Mouse (Mus musculus): ENCODE results near the gene Psd.

Psd gene

GRCm38 (mm10) chr19:46338942-46339286 is 12.0 kb upstream of the Psd start:
- no peak for DNase-seq (ENCODE audit: low spot score in 2 of 2)

GRCm38 (mm10) chr19:46338331-46338936 is 11.5 kb upstream of the Psd start, which contains the start of gene Cuedc2:
Gene Cuedc2 (minus strand): TSS chr19:46338702.
- peak; percentile 96 to 98 for DNase-seq (ENCODE audit: low spot score in 2 of 2)

DNA sequence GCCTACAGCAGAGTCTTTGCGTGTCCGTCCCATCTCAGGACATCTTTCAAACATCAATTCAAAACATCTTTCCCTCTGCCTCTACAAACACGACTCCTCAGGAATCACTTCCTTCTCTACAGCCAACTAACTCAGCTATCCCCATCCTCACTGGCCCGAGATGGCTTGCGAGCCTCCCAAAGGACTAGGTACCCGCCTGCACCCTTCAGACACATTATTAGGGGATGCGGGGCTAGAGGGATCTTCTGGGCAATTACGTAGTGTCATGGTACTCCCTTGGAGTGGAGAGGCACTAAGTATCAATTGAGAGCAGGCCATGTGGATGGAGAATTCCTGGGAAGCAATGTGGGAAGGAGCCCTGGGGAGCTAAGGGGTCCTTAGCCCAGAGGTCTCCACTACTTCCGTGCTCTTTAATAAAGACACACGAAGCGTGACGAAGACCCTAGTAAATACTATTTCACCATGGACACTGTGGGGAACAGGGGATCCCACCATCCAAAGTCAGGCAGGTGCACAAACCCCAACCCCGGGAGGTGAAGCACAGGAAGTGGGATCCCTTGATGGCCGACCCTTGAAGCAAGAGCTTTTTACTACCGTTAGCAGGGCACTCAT is 10.9 kb upstream of the Psd start:
- no peak for DNase-seq (ENCODE audit: low spot score in 2 of 2)

GRCm38 (mm10) chr19:46333906-46334305 is 7.0 kb upstream of the Psd start:
- no peak for DNase-seq (ENCODE audit: low spot score in 2 of 2)

GRCm38 (mm10) chr19:46332721-46333339 is 5.9 kb upstream of the Psd start:
- no peak for DNase-seq (ENCODE audit: low spot score in 2 of 2)

DNA sequence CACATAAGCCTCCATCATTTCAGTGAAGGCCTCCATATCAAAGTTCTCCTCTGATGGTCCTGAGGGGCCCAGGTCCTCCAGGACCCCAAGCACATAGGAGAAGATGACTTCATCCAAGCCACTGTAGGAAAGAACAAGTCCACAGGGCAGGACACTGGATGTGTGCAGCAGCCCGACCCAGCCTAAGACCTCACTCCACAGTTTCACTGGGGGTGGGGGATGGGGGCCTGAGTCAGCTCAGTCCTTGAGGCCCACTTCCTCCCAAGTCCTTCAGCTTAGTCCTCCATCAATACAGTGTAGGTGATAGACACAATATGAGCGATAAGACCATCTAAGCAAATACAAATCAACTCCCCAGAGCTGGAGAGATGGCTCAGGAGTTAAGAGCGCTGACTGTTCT is 5.0 kb upstream of the Psd start:
- no peak for DNase-seq (ENCODE audit: low spot score in 2 of 2)

DNA sequence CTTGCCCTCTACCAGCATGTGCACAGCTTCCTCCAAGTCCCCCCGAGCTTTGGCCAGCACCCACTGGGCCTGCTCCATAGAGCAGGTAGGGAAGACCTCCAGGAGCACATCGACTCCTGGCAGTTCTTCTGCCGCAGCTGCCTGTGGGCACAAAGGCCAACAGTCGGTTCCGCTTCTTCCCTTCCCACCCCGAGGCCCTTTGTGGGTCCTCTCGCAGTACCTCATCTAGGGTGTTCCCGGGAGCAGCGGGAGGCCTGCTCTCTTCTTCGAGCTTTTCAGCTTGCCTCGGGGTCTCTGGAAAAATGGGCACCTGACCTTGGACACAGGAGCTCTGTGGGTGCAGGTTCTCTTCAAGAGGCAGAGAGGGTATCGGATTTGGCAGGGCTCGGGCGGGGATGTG is 4.4 kb upstream of the Psd start:
- no peak for DNase-seq (ENCODE audit: low spot score in 2 of 2)

DNA sequence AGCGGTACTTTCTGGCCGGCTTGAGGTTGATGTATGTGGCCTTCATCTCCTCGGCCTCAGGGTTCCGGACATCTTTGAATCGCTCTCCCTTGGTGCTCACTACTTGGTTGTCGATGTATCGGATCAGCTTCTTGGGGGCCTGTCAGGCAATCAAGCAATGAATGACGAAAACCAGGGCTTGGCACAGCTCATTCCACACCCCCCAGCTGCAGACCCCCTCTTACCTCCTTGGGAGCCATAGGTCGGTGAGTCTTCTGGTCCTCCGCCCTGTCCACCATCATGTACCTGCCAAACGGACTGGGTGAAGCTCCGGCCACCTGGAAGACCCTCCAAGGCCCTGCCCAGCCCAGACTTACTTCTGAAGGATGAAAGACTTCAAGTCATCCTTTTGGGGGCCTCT is 3.7 kb upstream of the Psd start:
- no peak for DNase-seq (ENCODE audit: low spot score in 2 of 2)

GRCm38 (mm10) chr19:46329951-46330350 is 3.0 kb upstream of the Psd start:
- peak; percentile 9 to 68 for DNase-seq (ENCODE audit: low spot score in 2 of 2)

DNA sequence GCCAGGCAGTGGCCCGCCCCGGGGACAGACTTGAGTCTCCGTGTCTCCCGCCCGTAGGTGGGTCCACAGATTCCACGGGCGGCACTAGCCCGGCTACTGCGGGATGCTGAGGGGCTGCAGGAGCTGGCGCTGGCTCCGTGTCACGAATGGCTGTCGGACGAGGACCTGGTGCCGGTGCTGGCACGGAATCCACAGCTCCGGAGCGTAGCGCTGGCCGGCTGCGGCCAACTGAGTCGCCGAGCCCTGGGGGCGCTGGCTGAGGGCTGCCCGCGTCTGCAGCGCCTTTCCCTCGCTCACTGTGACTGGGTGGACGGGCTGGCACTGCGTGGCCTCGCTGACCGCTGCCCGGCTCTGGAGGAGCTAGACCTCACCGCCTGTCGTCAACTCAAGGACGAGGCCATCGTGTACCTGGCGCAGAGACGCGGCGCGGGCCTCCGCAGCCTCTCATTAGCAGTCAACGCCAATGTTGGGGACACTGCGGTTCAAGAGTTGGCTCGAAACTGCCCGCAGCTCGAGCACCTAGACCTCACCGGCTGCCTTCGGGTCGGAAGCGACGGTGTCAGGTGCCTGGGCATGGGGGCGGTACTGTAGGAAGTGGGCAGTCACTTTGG is 2.2 kb upstream of the Psd start:
- peak in 1 of 2 experiments; percentile 21 for DNase-seq (ENCODE audit: low spot score in 2 of 2)

- DNase-seq (ENCODE audit: low spot score in 2 of 2): peak; percentile 95 to 96
Observed at GRCm38 (mm10) chr19:46328081-46329030, 1.4 kb upstream of the Psd start, which contains the start of gene Fbxl15. Gene Fbxl15 (plus strand): TSS chr19:46328184.

DNA sequence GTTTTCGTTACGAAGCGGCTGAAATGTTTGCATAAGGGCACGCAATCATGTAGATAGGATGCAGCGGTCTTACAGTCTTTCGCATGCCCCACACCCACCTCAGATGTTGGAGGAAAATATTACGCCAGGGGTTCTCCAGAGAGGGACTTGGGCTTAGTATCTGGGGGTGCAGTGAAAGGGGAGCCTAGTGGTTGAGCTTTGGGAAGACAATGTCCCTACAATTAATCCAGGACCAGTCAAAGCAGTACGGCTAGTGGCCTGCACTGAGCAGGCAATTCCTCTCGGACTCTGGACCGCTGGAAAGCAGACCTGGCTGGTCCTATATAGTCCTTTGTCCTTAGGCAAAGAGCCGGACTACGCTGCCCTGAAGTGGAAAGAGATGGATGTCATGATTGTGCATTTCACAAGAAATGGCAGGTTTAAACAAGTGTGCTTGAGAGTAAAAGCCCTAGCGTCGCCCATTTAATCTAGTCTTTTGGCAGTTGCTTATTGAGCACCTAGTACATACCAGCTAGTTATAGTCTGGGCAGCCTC is 642 bp upstream of the Psd start:
- peak in 1 of 2 experiments; percentile 5 for DNase-seq (ENCODE audit: low spot score in 2 of 2)

DNA sequence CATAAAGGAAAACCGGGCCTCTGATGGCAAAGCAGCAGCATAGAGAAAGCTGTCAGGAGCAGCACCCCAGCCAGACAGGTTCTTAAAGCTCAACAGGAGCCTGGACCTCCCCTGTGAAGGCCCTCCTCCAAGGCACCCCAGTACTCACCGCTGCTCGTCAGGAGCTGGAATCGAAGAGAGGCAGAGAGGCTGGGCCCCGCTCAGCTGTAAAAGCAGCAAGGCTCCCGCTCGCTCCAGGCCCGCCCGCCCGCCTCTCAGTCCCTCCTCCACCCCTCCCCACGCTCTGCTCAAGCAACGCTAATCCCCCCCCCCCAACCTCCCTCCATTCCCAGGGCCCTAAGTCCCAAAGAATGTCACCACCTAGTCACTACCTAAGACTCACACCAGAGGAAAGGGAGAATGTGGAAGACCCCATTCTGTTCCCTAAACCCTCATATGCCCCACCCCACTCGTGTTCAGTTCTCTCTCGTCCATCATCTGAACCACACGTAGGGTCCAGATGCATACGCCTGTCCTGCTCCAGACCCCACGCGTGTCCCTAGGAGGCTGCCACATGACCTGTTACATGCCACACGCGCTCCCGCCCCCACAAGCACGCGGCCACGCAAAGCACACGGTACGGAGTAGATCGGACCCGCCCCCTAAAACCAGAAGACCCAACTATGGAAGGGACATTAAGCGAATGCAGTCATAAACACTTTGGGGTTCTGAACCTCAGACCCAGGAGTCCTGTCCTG is 769 bp downstream of the Psd start:
- no peak for DNase-seq (ENCODE audit: low spot score in 2 of 2)

DNA sequence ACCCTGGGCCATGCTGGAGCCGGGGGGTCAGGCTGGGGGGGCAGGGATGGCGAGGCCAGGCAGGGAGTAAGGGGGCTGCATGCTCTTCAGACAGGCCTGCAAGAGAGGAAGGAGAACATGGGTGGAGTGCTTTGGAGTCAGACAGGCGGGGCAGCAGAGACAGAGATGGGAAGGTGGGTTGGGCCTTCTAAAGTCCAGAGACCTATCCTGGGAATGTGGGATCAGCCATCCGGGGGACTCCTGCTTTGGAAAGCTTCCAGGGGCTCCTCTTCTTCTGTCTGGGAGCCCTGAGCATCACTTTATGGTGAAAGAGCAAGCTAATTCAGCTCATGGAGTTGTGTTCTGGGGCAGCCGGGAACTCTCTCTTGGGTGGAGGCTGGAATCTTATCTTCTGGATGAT is 2.0 kb downstream of the Psd start:
- DNase-seq (ENCODE audit: low spot score in 2 of 2): no peak

DNA sequence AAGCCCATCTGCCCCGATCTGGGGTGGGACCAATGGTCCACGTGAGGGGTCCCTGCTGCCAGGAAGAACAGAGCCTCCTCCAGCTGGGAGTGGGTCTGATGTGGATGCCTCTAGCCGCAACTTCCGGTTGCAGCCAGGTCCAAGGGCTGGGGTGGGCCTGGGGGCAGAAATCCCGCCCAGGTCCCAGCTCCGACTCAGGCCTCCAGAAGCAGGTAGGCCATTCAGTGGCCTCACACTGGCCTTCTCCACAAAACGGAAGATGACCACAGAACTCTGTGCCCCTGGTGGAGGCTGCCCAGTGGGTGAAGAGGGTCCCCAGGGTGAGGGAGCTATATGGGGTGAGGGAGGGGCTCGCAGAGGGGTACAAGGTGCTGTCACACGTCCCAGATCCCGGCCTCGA is 2.6 kb downstream of the Psd start:
- DNase-seq (ENCODE audit: low spot score in 2 of 2): no peak

- DNase-seq (ENCODE audit: low spot score in 2 of 2): no peak
Observed at GRCm38 (mm10) chr19:46323716-46324115, 3.2 kb downstream of the Psd start.

GRCm38 (mm10) chr19:46322996-46323572 is 3.9 kb downstream of the Psd start:
- DNase-seq (ENCODE audit: low spot score in 2 of 2): no peak

- no peak for DNase-seq (ENCODE audit: low spot score in 2 of 2)
Observed at GRCm38 (mm10) chr19:46322144-46322995, 4.6 kb downstream of the Psd start.

Data from frontal cortex, postnatal 14 days (tissue).